Mouse (Mus musculus) fat pad, adult 2 months (tissue): ENCODE data around the gene Sdhaf3.

Source experiments
- DNase-seq: peaks from one replicate; pipeline ENCODE4 v3.0.0-alpha.2; 2011; ENCODE audit warnings: low read depth, low spot score; ENCODE audit errors: extremely low read depth

Gene Sdhaf3

GRCm38 (mm10) chr6:7062819-7063218, 107.0 kb downstream of the Sdhaf3 start:
- no peak for DNase-seq

- no peak for DNase-seq
Measured at GRCm38 (mm10) chr6:7068782-7069181, 113.0 kb downstream of the Sdhaf3 start.

- DNase-seq = no peak
Measured at GRCm38 (mm10) chr6:7069463-7069862, 113.7 kb downstream of the Sdhaf3 start.

- DNase-seq = no peak
Measured at GRCm38 (mm10) chr6:7082054-7082453, 126.2 kb downstream of the Sdhaf3 start.

- no peak for DNase-seq
Measured at GRCm38 (mm10) chr6:7082467-7083259, 126.9 kb downstream of the Sdhaf3 start.

- DNase-seq = no peak
Measured at GRCm38 (mm10) chr6:7083661-7084060, 127.9 kb downstream of the Sdhaf3 start.

GRCm38 (mm10) chr6:7084370-7084769, 128.6 kb downstream of the Sdhaf3 start:
- DNase-seq = no peak

- no peak for DNase-seq
Measured at GRCm38 (mm10) chr6:7085506-7085905, 129.7 kb downstream of the Sdhaf3 start.

GRCm38 (mm10) chr6:7092094-7092493, 136.3 kb downstream of the Sdhaf3 start:
- no peak for DNase-seq
